15 mouse cellular contexts compared by ENCODE assay signal in the genomic region with DNA sequence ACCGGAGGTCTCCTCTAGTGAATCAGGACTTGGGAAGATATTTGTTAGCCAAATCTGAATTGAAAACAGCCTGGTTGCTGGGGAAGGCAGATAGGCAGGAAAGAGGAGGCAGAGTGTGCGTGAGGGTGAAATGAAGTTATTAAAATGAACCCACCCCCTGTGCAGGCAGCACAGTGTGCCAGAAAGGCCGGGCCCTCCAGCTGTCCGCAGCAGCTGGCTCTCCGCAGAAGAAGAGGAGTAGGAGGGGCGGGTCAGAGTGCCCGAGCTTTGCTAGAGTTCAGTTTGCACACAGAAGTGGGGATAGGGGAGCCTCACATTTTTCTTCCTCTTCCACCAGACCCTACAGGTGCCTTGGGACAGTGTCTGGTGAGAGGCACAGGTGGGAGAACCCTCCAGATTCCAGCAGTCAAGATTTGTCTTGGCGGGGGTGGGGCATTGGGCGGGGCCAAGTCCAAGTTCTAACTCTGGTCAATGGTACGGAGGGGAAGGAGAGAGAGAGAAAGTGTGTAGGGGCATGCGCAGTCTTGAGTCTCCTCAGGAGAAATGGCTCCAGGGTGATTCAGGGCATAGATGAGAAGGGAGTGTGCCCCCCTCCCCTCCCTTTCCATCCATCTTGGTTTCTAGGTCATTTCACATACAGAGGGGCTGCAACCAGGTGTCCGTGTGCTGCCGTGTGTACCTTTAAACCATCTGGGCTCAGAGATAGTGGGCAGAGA. TPM values are rescaled to one million over a fixed set of nuclear protein-coding genes. Genes with fewer than 3 reads are reported as not detected.
DNase-seq lines count a peak whose midpoint lies in the region; ATAC-seq and TF ChIP-seq lines count a peak whose summit lies in the region.
"Had no signal": no experiment of that assay in that cellular context is flagged by ENCODE, and none has a peak within 500 bp of the region (broad histone marks: within the 10 kb centered on the region; RNA-seq: fewer than 3 reads in every experiment).

No protein-coding gene starts in this region.

- H3K27me3 ChIP-seq in embryonic facial prominence, embryonic 14.5 days (replicated peaks; ENCODE audit: control insufficient read depth, insufficient read depth, low read length) = peaks cover under 1% of the 10 kb centered on the region; the same call in 1 of the 2 replicates
- peaks cover 9% of the 10 kb centered on the region for H3K27me3 ChIP-seq in myocyte (ENCODE audit: control insufficient read depth, insufficient read depth, insufficient read length)

- TF ChIP-seq CTCF in gastrocnemius, adult 2 months (IDR thresholded peaks at IDR 0.05) = no peak

- peak; percentile 51; the same call in 1 of the 2 replicates for ATAC-seq in embryonic facial prominence, embryonic 14.5 days (ENCODE audit: low read depth)

- no peak for TF ChIP-seq POLR2A in myocyte (IDR thresholded peaks at IDR 0.05; ENCODE audit: insufficient read length, low read depth)

- peak; percentile 47 for DNase-seq in gastrocnemius, adult 2 months
- no peak for DNase-seq in gastrocnemius, adult 8-10 months (ENCODE audit: low spot score in 2 of 2)
- peak; percentile 51 to 67 for DNase-seq in kidney, postnatal 4 days
- DNase-seq in kidney, adult 11 months = no peak
- peak; percentile 54 for DNase-seq in embryonic facial prominence, embryonic 14.5 days (ENCODE audit: low spot score)
- no peak for DNase-seq in urinary bladder, postnatal 25 days (ENCODE audit: low spot score)
- no peak for DNase-seq in thymus, postnatal 0 days (ENCODE audit: low spot score)
- DNase-seq: gastrocnemius, postnatal 25 days; layer of hippocampus, adult 9-11 months; right cerebral cortex, postnatal 4 days had no signal

- peak overlapping the region; percentile 25 for H3K4me2 ChIP-seq in embryonic facial prominence, embryonic 14.5 days (ENCODE audit: low read depth, low read length)
- H3K4me2 ChIP-seq in myocyte (ENCODE audit: low read depth) = peak overlapping the region; percentile 44
- H3K4me2 ChIP-seq: hindbrain, embryonic 15.5 days; neural tube, embryonic 13.5 days had no signal

- H3K36me3 ChIP-seq in embryonic facial prominence, embryonic 14.5 days (ENCODE audit: control insufficient read depth, insufficient read depth, low read length) = no peaks in the 10 kb centered on the region
- no peaks in the 10 kb centered on the region for H3K36me3 ChIP-seq in myocyte (ENCODE audit: control insufficient read depth, insufficient read depth)
- H3K36me3 ChIP-seq: hindbrain, embryonic 15.5 days; midbrain, embryonic 10.5 days; neural tube, embryonic 13.5 days had no signal

- peak overlapping the region; percentile 55 for H3K4me3 ChIP-seq in gastrocnemius, adult 2 months
- no peak overlapping the region for H3K4me3 ChIP-seq in embryonic facial prominence, embryonic 14.5 days (ENCODE audit: low read depth, low read length)
- H3K4me3 ChIP-seq in myocyte = no peak overlapping the region
- H3K4me3 ChIP-seq: hindbrain, embryonic 15.5 days; midbrain, embryonic 10.5 days; neural tube, embryonic 13.5 days had no signal

- no peaks in the 10 kb centered on the region for H3K9me3 ChIP-seq in embryonic facial prominence, embryonic 14.5 days (ENCODE audit: control insufficient read depth, low read length)
- H3K9me3 ChIP-seq: hindbrain, embryonic 15.5 days; midbrain, embryonic 10.5 days; neural tube, embryonic 13.5 days had no signal

- peaks cover 6% of the 10 kb centered on the region for H3K4me1 ChIP-seq in embryonic facial prominence, embryonic 14.5 days (ENCODE audit: control insufficient read depth, insufficient read depth, low read length)

- intact Hi-C loops in gastrocnemius, adult 2 months (cut with DNase I) = no loop called here

- H3K9ac ChIP-seq in embryonic facial prominence, embryonic 14.5 days (ENCODE audit: low read depth, low read length) = 0 out of 2 replicates have a peak overlapping the region, but pooled peaks have one; percentile 10
- H3K9ac ChIP-seq: hindbrain, embryonic 15.5 days; neural tube, embryonic 13.5 days had no signal

- H3K79me2 ChIP-seq in myocyte (ENCODE audit: control insufficient read depth, insufficient read depth) = no peaks in the 10 kb centered on the region

- no peak overlapping the region for H3K27ac ChIP-seq in gastrocnemius, adult 2 months
- peak overlapping the region; percentile 35 for H3K27ac ChIP-seq in embryonic facial prominence, embryonic 14.5 days (replicated peaks; ENCODE audit: low read depth, low read length)
- H3K27ac ChIP-seq: hindbrain, embryonic 15.5 days; midbrain, embryonic 10.5 days; neural tube, embryonic 13.5 days had no signal

- H3ac ChIP-seq in myocyte (ENCODE audit: control insufficient read depth, insufficient read length) = no peak overlapping the region

- WGBS in embryonic facial prominence, embryonic 14.5 days = 41% methylated on average over 12 of the region's 13 CpGs

TF ChIP-seq in myocyte, 11 proteins besides CTCF, POLR2A, EP300 and RAD21:
- TF ChIP-seq TCF3 (IDR thresholded peaks at IDR 0.05; ENCODE audit: insufficient read length, low read depth) = peak; percentile 11
- peak in 2 of 3 experiments; percentile 53 to 60 for TF ChIP-seq MYOD1 (IDR thresholded peaks at IDR 0.05; ENCODE audit: control insufficient read depth in 1 of 3, insufficient read length in 2 of 3, low read depth in 2 of 3)
- no peak for TF ChIP-seq SRF (IDR thresholded peaks at IDR 0.05; ENCODE audit: control insufficient read depth, insufficient read length, low read depth)
- TF ChIP-seq MYOG (IDR thresholded peaks at IDR 0.05; ENCODE audit: control insufficient read depth in 1 of 3, insufficient read depth in 1 of 3, insufficient read length in 2 of 3, low read depth in 2 of 3) = peak in 2 of 3 experiments; percentile 39 to 72

RNA-seq across cellular contexts. Expression of gene Nxph3, which starts 6.0 kb away (rescaled TPM):
- total RNA-seq in gastrocnemius, adult 2 months (2021) = under 1 TPM; 0.20 to 0.23 TPM
- under 1 TPM; 0.13 to 0.45 (median 0.30) TPM for total RNA-seq in gastrocnemius, adult 8-10 months (2022)
- polyA plus RNA-seq in embryonic facial prominence, embryonic 14.5 days (2014; fragmentation: Nextera tagmentation; extraction: Ambion mirVana) = 0.72 and 1.1 TPM in 2 replicates
- 0.04 TPM for polyA plus RNA-seq in myocyte (2012; fragmentation: generic; extraction: Trizol)
- 0.09 TPM in 1 of 2 replicates, not detected in the other for polyA plus RNA-seq in thymus, postnatal 0 days (2015; fragmentation: Nextera tagmentation; extraction: Ambion mirVana)
- total RNA-seq: liver, adult 2 months had no signal

Comparison
In these comparisons a context has a peak if more than half of its experiments do, and no peak if none do; other contexts are left out.
1. DNase-seq: peak in gastrocnemius, adult 2 months (single experiment), kidney, postnatal 4 days (2 of 2) and embryonic facial prominence, embryonic 14.5 days (single experiment); none in gastrocnemius, adult 8-10 months (0 of 2), kidney, adult 11 months (single experiment), urinary bladder, postnatal 25 days (single experiment) and thymus, postnatal 0 days (single experiment).